Mouse (Mus musculus): Measurements from ENCODE around the gene Rad51c.
"Not testable (repeated sequence)": the region's sequence is repeated elsewhere in the genome, so short reads cannot be mapped to it uniquely, and the experiment has no call there.

- TF ChIP-seq CTCF (IDR thresholded peaks at IDR 0.05); EP300 (IDR thresholded peaks at IDR 0.05; ENCODE audit: insufficient read depth, low read depth, low read length); POLR2A (IDR thresholded peaks at IDR 0.05; ENCODE audit: insufficient read depth, low read depth, low read length): not testable (repeated sequence)
These were observed 39.3 kb upstream of the Rad51c start for GRCm38 (mm10) chr11:87444056-87444455.
